In genomic region chr8:123474549-123474948, GRCm38 (mm10) we compare ENCODE assay signal across 2 mouse cellular contexts. TPM values are rescaled to one million over a fixed set of nuclear protein-coding genes. Genes with fewer than 3 reads are reported as not detected.
"Had no signal": no experiment of that assay in that cellular context is flagged by ENCODE, and none has a peak within 500 bp of the region (broad histone marks: within the 10 kb centered on the region; RNA-seq: fewer than 3 reads in every experiment).

No protein-coding gene starts in this region.

RNA-seq across cellular contexts. Expression of gene Dbndd1, which starts 40.7 kb away (rescaled TPM):
- polyA plus RNA-seq: macrophage; spleen, adult 2 months had no signal
